ENCODE assay signal across 8 mouse cellular contexts in the genomic region with DNA sequence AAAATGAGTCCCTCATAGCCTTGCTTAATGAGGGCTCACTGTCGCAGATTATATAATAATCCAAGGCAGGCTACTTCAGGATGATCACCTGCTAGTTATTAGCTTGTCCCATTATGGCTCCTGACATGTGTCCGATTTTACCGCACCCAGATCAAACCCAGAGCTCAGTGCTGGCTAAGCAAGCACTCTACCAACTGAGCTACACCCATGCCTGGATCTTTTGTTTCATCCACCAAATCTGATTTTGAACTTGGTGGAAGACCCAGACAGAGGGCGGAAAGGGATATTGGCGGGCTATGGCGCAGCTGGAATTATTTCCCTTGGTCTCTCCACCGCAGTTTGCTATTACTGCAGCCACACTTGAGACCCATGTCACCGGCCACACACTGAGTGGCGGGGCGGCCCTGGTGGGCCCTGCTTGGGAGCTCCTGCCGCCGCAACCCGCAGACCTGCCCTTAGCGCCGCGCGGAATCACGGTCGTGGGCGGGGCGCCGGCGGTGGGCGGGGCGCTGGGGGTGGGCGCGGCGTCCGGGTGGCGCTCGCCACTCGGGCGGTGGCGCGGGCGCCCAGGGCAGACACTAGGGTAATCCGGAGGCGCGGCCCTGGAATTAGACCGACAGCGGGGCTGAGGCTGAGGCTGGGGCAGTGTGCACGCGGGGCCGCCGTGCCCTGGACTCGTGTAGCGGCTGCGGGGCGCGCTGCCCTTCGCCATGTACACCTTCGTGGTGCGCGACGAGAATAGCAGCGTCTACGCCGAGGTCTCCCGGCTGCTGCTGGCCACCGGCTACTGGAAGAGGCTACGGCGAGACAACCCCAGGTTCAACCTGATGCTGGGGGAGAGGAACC. TPM values are rescaled to one million over a fixed set of nuclear protein-coding genes. Genes with fewer than 3 reads are reported as not detected.
DNase-seq lines count a peak whose midpoint lies in the region; ATAC-seq and TF ChIP-seq lines count a peak whose summit lies in the region.

A gene (plus strand): TSS at position 506 of the 846 bp plus-strand sequence.

- ATAC-seq in forebrain, embryonic 16.5 days: peak; percentile 95
- ATAC-seq in neural tube, embryonic 15.5 days (ENCODE audit: low FRiP score): peak; percentile 95

- peak within 1 kb of the TSS; percentile 75 for H3K27ac ChIP-seq in forebrain, embryonic 16.5 days (ENCODE audit: low read length)
- peak within 1 kb of the TSS; percentile 88 for H3K27ac ChIP-seq in neural tube, embryonic 15.5 days (replicated peaks)

- intact Hi-C loops in heart, postnatal 25 days (cut with DNase I): loop anchor here (5.0 kb wide), 2 partner anchors 98 to 118 kb away; a partner anchor contains a TSS

- 0 out of 2 replicates have a peak, but pooled peaks cover 7% of the 10 kb centered on the region for H3K36me3 ChIP-seq in forebrain, embryonic 16.5 days (ENCODE audit: control insufficient read depth, insufficient read depth)
- H3K36me3 ChIP-seq in neural tube, embryonic 15.5 days: peaks cover 8% of the 10 kb centered on the region; the same call in 1 of the 2 replicates

- peak within 1 kb of the TSS; percentile 93 for H3K4me3 ChIP-seq in forebrain, embryonic 16.5 days (replicated peaks; ENCODE audit: low read length)
- H3K4me3 ChIP-seq in lung, adult 2 months (replicated peaks; ENCODE audit: extremely low read depth, low read depth, low read length): peak within 1 kb of the TSS; percentile 95
- H3K4me3 ChIP-seq in neural tube, embryonic 15.5 days (replicated peaks): peak within 1 kb of the TSS; percentile 87

- peak; percentile 83 for DNase-seq in MN1 (ENCODE audit: low spot score)
- DNase-seq in cerebellum, adult 18-20 months: peak; percentile 76 to 92
- peak; percentile 61 for DNase-seq in heart, postnatal 25 days (ENCODE audit: low spot score)
- DNase-seq in layer of hippocampus, adult 18-20 months (ENCODE audit: low spot score in 2 of 2): peak; percentile 57 to 78
- peak; percentile 79 for DNase-seq in lung, adult 2 months
- DNase-seq in testis, postnatal 10 days (ENCODE audit: low spot score): peak; percentile 87

- H3K9ac ChIP-seq in forebrain, embryonic 16.5 days (replicated peaks; ENCODE audit: low read depth, low read length): peak within 1 kb of the TSS; percentile 96
- peak within 1 kb of the TSS; percentile 92 for H3K9ac ChIP-seq in neural tube, embryonic 15.5 days (replicated peaks)

- H3K4me2 ChIP-seq in forebrain, embryonic 16.5 days (ENCODE audit: low read length): peak within 1 kb of the TSS; percentile 83
- peak within 1 kb of the TSS; percentile 82 for H3K4me2 ChIP-seq in neural tube, embryonic 15.5 days

- WGBS in forebrain, embryonic 16.5 days: under 1% methylated on average over 61 of the region's 62 CpGs
- WGBS in lung, adult 2 months: 2% methylated on average over 51 of the region's 62 CpGs
- WGBS in neural tube, embryonic 15.5 days: 2% methylated on average over 43 of the region's 62 CpGs

- TF ChIP-seq CTCF in lung, adult 2 months (IDR thresholded peaks at IDR 0.05; ENCODE audit: insufficient read depth, low read length): no peak

- H3K4me1 ChIP-seq in forebrain, embryonic 16.5 days (replicated peaks; ENCODE audit: control insufficient read depth, insufficient read depth, low read length): peaks cover 30% of the 10 kb centered on the region
- peaks cover 8% of the 10 kb centered on the region for H3K4me1 ChIP-seq in lung, adult 2 months (ENCODE audit: control insufficient read depth, insufficient read depth, low read length)
- peaks cover 48% of the 10 kb centered on the region for H3K4me1 ChIP-seq in neural tube, embryonic 15.5 days

- H3K9me3 ChIP-seq in forebrain, embryonic 16.5 days (ENCODE audit: control insufficient read depth, low read length): no peaks in the 10 kb centered on the region
- no peaks in the 10 kb centered on the region for H3K9me3 ChIP-seq in neural tube, embryonic 15.5 days (replicated peaks)

- TF ChIP-seq POLR2A in lung, adult 2 months (IDR thresholded peaks at IDR 0.05; ENCODE audit: borderline replicate concordance, extremely low read depth, low read depth, low read length): peak; percentile 71

- no peaks in the 10 kb centered on the region for H3K27me3 ChIP-seq in forebrain, embryonic 16.5 days (replicated peaks; ENCODE audit: control insufficient read depth, insufficient read depth, low read length)
- no peaks in the 10 kb centered on the region for H3K27me3 ChIP-seq in neural tube, embryonic 15.5 days (replicated peaks)

RNA-seq across cellular contexts. Expression of the gene that starts here (rescaled TPM):
- polyA plus RNA-seq in forebrain, embryonic 16.5 days (2015; fragmentation: Nextera tagmentation; extraction: Ambion mirVana): 33.5 and 35.9 TPM in 2 replicates
- total RNA-seq in heart, postnatal 25 days (2021): 10 to 100 TPM; 17.1 to 18.8 TPM
- 10 to 100 TPM; 34.3 to 34.5 TPM for total RNA-seq in layer of hippocampus, adult 18-20 months (2021)
- 9.3 and 11.0 TPM in 2 replicates for polyA plus RNA-seq in lung, adult 2 months (2012; rRNA removed)
- 37.2 and 45.4 TPM in 2 replicates for polyA plus RNA-seq in neural tube, embryonic 15.5 days (2015; fragmentation: Nextera tagmentation; extraction: Ambion mirVana)

Comparison
In these comparisons a context has a peak if more than half of its experiments do, and no peak if none do; other contexts are left out.
1. Peak in every context shown above with its lines: DNase-seq, ATAC-seq, H3K4me3 ChIP-seq and H3K27ac ChIP-seq.